Mouse (Mus musculus) cerebellum, postnatal 14 days (tissue): ENCODE results near the gene Edem2.
"Not testable (repeated sequence)": the region's sequence is repeated elsewhere in the genome, so short reads cannot be mapped to it uniquely, and the experiment has no call there.

Experiments used
- DNase-seq, 2 experiments: peaks; one replicate each; pipeline ENCODE4 v3.0.0; 2021; ENCODE audit warnings: mixed read lengths in 2 of 2

The Edem2 gene

DNA sequence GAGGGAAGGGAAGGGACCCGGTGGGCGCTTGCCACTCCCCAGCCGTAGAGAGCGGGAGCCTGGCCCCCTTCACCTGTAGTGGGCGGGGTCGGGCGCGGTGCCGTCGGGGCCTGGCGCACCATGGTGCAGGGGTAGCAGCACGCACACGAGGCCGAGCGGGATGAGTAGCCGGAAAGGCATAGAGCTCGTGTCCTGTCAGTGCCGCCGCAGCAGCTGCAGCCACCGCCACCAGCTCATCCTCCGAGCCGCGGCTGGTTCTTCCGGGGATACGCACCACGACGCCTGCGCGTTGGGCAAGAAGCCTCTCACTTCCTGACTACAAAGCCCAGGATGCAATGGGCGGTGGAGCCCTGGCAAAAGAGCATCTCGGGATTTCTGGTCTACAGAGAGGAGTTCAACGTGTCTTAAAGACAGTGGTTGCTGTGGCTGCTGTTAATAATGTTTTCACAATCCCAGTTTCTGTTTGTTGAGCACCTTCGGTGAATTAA lies at the start of gene Edem2:
Gene Edem2 (minus strand): TSS at position 318 of the 488 bp plus-strand sequence.
- DNase-seq, result peak; percentile 91 to 93

- peak in 1 of 2 experiments; percentile 56 for DNase-seq
Observed at GRCm38 (mm10) chr2:155779066-155779465, 49.8 kb upstream of the Edem2 start.

DNA sequence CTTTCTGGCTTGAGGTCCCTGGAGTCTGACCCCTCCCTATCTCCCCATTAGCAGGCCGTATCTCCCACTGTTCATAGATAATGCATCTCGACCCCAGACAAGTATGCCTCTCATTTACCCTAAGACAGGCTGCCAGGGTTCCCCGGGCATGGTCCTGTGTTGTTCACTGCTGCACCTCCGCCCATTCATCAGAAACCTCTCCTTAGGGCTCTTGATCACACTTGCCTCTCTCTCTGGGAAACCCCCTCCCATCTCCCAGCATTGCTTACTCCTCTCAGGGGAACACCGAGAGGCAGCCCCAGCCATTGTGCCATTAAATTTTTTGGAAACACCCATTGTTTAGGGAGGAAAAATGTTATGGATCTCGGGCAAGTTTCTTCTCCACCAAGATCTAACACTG lies 48.7 kb upstream of the Edem2 start:
- DNase-seq, result peak; percentile 48 to 61

GRCm38 (mm10) chr2:155777688-155777985 lies 48.4 kb upstream of the Edem2 start:
- DNase-seq, result no peak

DNA sequence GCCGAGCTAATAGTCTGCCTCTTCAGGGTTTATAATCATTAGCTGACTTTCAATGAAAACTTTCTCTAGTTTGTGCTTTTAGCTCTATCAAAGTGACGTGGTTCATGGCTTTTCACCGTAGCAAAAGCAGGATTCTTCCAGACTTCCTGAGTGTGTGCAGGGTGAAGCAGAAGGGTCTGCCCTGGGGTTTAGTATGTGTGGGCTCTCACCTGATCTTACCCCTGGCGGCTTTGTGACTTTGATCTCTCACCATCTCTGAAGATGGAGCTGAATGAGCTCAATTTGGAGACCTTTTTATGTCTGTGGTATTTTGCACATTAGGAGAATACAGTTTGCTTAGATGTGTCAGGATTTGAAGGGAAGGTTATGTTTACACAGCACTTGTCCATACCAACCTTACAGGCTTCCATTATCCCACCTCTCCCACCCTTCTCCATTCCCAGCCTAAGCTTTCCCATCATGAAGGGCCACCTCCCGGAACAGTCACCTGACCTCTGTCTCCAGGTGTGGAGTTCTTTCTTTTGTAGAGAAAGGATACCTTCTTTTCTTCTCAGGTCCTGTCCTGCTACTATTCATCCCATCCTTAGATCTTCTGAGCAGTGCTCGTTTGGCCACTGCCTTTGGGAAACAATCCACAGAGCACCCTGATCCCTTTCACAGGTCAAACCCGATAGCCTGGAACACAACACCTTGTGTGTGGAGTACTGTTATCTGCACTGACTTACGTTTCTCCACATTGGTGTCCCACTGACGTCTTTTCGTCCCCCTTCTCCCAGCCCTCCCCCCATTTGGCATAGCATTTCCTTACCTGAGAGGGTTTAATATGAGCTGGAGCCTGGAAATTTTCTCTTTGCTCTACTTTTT lies 47.8 kb upstream of the Edem2 start:
- DNase-seq, result peak; percentile 43 to 59

DNA sequence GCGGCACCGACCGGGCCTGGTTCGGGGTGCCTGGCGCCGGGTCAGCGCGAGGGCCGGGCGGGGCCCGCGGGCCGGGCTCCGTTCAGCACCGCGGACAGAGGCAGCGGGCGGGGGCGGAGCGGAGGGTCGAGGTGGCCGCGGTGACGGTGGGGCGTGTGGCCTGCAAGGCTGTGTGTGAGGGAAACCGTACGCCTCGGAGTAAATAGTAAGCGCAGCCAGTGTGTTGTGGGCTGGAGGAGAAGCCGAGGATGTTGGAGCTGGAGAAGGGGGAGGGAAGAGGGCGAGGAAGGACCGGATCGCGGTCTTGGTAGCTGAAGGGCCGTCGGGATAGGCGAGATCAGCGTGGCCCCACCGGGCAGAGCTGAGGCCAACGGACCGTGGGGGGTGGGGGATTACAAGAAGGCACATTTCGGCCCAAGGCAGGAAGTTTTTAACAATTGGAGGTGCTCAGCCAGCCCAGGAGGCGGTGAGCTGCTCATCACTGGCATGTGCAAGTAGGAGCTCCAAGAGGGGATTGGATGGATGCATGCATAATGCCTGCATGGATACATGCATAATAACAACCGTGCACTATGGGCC lies 46.5 kb upstream of the Edem2 start:
- DNase-seq, result peak; percentile 88 to 89

DNA sequence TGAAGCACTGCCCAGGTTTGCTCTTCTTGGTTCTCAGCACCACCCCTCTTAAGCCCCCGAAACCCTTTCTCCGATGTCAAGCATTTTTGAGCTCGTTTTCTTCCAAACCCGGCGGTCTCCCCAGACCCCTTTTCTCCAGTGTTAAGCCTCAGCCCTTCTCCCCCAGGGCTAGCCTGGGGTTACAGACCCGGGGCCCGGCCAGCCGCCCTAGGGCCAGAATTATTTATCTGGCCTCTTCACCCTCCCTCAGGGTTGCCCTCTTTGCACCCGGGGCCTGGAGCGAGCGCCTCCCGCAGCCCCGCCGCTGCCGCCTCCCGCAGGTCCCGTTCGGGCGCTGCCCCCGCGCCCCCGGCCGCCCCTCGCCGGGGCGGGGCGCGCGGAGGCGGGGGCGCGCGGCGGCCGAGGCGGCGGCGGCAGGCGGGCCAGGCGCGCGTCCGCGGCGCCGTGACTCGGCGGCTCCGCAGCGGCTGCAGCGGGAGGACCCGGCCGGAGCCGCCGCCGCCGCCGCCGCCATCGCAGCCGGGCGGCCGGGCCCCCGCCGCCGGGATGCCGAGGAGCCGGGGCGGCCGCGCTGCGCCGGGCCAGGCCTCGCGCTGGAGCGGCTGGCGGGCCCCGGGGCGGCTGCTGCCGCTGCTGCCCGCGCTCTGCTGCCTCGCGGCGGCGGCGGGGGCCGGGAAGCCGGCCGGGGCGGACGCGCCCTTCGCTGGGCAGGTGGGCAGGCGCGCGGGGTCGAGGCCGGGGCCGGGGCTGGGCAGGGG lies 45.8 kb upstream of the Edem2 start, which contains the start of gene Mmp24:
Gene Mmp24 (plus strand): TSS at position 416 of the 758 bp plus-strand sequence.
- DNase-seq, result peak; percentile 57 to 65

DNA sequence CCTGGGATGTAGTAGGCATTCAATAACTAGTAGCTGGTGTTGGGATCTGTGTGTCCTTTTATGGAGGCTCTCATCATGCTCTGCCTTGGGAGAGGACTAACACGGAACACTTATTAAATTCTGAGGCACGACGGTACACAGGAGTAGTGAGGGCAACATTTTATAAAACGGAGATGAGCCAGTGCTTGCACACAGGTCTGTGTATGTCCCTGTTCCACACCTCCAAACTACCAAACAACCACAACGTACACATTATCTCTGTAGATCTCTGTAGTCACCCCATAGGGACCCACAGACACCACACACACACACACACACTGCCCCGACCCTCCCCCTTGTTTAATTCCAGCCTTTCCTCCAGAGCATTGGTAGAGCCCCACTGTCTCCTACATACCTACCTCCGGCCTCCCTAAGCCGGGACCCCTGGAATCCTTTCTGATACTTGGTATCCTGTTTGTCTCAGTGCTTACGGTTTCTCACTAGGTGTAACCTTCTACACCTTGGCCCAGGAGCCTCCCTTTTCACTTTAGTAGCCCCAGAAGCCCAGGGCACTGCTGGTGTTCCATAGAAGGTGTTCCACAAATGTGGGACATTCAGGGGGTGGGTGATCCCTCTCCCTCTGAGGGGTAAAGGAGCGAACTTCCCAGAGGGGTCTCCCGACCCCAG lies 45.1 kb upstream of the Edem2 start:
- DNase-seq, result peak; percentile 50 to 51

DNA sequence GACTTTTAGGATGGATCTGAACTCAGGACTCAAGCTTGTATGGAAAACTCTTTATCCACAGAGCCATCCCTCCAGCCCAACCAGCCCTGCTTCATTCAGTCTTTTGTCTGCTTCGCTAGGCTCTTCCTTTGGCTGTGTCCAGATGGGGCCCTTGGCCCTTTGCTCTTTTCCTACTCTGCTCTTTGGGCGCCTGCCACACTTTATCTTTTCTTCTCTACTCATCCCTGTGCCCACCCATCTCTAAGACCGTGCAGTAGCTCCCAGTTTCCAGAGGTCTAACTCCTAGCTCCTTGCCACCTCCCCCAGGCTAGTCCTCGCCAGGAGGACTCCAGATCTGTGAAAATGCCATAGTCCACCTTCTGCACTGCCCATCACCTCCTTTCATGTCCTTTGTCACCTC lies 44.4 kb upstream of the Edem2 start:
- DNase-seq, result peak in 1 of 2 experiments; percentile 44

GRCm38 (mm10) chr2:155764679-155765418 lies 35.6 kb upstream of the Edem2 start:
- DNase-seq, result peak; percentile 94 to 95

DNA sequence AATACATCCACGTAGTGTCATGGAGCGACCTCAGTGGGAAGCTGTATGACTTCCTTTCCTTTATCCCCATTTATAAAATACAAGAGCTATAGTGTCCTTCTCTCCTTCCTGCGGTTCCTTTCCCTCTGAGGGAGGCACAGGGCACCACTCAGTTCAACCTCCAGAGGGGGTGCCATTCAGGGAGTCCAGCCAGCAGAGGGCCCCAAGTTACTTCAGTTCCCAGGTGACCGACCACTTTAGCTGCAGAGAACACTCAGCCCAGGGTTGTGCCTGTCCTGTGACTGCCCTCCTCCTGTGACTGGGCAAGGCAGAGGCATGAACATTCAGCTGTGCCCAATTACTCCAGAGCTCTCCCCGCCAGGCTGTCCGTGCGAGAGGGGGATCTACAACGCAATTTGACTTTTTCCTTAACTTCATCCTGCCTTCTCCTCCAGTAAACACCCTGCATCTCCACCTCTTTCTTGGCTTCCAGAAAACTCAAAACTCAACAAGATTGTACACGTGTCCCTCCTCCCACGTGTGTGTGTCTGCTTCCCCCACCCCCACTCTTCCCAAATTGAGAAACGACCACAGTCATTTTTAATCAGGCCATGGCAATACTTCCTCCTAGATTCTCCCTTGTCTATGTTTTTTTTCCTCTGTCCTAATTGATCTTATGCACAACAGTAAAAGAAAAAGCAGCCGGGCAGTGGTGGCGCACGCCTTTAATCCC lies 27.7 kb upstream of the Edem2 start:
- DNase-seq, result peak in 1 of 2 experiments; percentile 31

GRCm38 (mm10) chr2:155755746-155756145 lies 26.5 kb upstream of the Edem2 start:
- DNase-seq, result peak; percentile 53 to 75

GRCm38 (mm10) chr2:155751014-155751786 lies 21.9 kb upstream of the Edem2 start, which contains the start of gene Procr:
Gene Procr, plus strand, starts transcription at chr2:155751117.
- no peak for DNase-seq

DNA sequence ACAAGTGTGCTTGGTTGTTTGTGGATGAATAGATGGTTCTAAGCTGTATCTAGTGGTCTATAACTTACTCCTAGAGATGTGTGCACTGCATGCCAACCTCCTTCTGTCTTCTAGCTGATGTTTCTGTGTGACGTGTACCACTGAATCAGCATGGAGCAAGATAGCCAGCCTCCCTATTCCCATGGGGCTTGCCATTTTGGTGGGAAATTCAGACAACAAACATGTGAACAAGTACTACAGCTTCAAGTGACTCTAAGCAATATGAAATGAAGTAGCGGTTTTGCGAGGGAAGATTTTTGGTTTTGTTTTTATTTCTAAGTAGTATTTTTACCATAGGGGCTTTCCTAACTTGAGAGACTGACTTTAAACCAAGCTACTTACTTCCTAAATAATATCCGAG lies 20.1 kb upstream of the Edem2 start:
- DNase-seq, result no peak

DNA sequence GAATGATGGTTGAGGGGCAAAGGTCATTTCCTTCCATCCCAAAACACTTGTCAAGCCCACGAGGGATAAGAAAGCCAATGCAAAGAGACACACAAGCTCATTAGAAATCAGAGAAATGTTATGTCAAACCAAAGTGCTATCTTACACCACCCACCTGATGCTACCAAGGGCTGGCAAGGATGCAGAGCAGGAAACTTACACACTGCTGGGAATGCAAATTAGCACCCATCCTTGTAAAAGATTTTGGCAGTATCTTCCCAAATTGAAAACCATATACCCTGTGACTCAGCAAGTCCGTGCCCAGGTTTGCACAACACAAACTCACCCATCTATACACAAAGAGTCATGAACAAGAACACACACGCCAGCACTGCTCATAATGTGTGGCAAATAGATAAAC lies 16.2 kb upstream of the Edem2 start:
- DNase-seq, result no peak

- no peak for DNase-seq
Observed at GRCm38 (mm10) chr2:155743351-155743750, 14.1 kb upstream of the Edem2 start.

DNA sequence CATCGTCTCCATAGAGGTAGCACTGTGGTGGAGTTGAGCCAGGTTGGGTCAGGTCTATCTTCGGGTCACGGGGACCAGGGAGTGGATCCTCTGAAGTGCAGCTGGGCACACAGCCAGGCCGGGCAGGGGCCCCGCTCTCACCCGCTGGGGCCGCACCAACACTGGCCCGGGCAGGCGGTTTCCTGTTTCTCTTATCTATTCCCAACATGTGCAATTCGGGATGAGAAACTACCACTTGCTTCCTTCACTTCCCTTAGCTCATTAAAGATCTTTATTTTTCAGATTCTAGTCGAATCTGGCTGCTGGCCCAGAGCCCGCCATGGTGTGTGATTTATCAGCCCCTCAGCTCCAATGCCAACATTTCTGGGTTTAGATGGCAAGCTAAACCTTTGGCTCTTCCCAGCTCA lies 13.7 kb upstream of the Edem2 start:
- peak; percentile 15 to 31 for DNase-seq

DNA sequence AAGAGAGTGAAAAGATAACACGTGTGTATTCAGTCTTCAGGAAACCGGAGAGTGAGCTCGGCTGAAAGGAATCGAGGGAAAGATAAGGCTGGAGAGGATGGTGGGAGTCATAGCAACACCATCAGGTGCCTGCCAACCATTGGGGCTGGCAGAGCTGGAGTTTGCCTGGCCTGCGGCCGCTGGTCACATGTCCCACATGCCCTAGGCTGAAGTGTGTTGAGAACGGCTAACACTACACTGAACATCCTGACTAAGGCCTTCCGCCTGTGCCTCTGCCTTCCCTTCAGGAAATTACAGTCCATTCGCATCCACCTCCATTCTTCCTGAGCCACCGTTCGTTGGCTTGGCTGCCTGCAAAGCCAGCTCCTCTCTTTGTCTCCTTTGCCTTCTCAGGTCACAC lies 12.9 kb upstream of the Edem2 start:
- DNase-seq, result peak; percentile 19 to 24

DNA sequence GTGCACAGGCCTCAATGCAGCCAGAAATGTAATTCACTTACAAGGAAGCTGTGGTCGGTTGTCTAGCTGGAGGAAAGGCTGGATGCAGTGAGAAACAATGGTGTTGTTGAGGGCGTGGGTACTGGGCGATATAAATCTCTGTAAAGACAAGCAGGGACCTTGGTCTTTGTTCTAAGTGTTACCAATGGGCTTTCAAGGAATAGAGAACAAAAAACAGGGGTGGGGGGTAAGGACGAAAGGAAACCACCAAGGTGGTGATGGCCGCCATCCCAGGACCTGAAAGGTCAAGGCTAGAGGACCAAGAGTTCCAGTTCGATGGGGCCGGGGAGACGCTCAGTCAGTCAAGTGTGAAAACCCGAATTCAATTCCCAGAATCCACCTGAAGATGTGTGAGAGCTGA lies 8.5 kb upstream of the Edem2 start:
- no peak for DNase-seq

DNA sequence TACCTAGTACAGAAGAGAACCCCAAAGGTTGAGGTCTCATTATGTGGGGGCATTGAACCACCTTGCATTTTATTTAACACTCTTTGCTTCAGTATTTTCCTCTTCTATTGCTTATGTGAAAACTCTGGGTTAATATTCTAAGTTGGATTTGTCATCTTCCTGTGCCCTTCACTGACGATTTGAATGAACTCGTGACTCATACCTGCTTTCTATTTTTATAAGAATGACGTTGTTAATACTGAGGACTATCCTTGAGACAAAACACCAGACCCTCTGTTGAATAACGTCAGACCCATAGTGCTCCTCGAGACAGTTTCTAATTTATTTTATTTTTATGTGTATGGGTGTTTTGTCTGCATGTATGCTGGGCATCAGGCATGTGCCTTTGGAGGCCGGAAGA lies 7.7 kb upstream of the Edem2 start:
- DNase-seq, result no peak

- DNase-seq, result not testable (repeated sequence)
Observed at GRCm38 (mm10) chr2:155735766-155736165, 6.5 kb upstream of the Edem2 start, which contains the start of gene Gm17581. Gene Gm17581, minus strand, starts transcription at chr2:155735866.
